Mouse (Mus musculus) gastrocnemius, postnatal 25 days (tissue): ENCODE data around the gene Wdr63. TPM values are rescaled to one million over a fixed set of nuclear protein-coding genes. Genes with fewer than 3 reads are reported as not detected.

Source experiments
- DNase-seq: peaks from one replicate; pipeline ENCODE4 v3.0.0; 2022
- total RNA-seq, 2 experiments: library from RNA; stranded (reverse); gene quantifications; 1 replicate in 1 of 2; 2 replicates in 1 of 2; pipeline ENCODE4 v1.2.3; 2021

The Wdr63 gene
- total RNA-seq, 2 experiments from 2014 or later: not detected

- no peak for DNase-seq
Measured at GRCm38 (mm10) chr3:146122125-146122420, 14.1 kb upstream of the Wdr63 start.

- DNase-seq: no peak
Measured at GRCm38 (mm10) chr3:146121310-146122124, 13.6 kb upstream of the Wdr63 start.

- no peak for DNase-seq
Measured at GRCm38 (mm10) chr3:146117997-146118457, 10.1 kb upstream of the Wdr63 start.

GRCm38 (mm10) chr3:146117258-146117996, 9.5 kb upstream of the Wdr63 start, which contains the start of gene Mcoln3:
Gene Mcoln3, plus strand, starts transcription at chr3:146117450.
- DNase-seq: no peak

GRCm38 (mm10) chr3:146110916-146111315, 3.0 kb upstream of the Wdr63 start:
- no peak for DNase-seq

- no peak for DNase-seq
Measured at GRCm38 (mm10) chr3:146110358-146110757, 2.4 kb upstream of the Wdr63 start.

GRCm38 (mm10) chr3:146108945-146109344, 1.0 kb upstream of the Wdr63 start:
- no peak for DNase-seq

- DNase-seq: no peak
Measured at GRCm38 (mm10) chr3:146107116-146107849, 647 bp downstream of the Wdr63 start.

- DNase-seq: no peak
Measured at GRCm38 (mm10) chr3:146102049-146102448, 5.9 kb downstream of the Wdr63 start.

- DNase-seq: no peak
Measured at GRCm38 (mm10) chr3:146099925-146100324, 8.0 kb downstream of the Wdr63 start.

- no peak for DNase-seq
Measured at GRCm38 (mm10) chr3:146097861-146098260, 10.1 kb downstream of the Wdr63 start.

- no peak for DNase-seq
Measured at GRCm38 (mm10) chr3:146096986-146097385, 10.9 kb downstream of the Wdr63 start.

GRCm38 (mm10) chr3:146095066-146095465, 12.9 kb downstream of the Wdr63 start:
- DNase-seq: no peak

- no peak for DNase-seq
Measured at GRCm38 (mm10) chr3:146090988-146091657, 16.8 kb downstream of the Wdr63 start.

- DNase-seq: no peak
Measured at GRCm38 (mm10) chr3:146080241-146080640, 27.7 kb downstream of the Wdr63 start.

GRCm38 (mm10) chr3:146072780-146073179, 35.1 kb downstream of the Wdr63 start:
- DNase-seq: no peak

GRCm38 (mm10) chr3:146069276-146069675, 38.7 kb downstream of the Wdr63 start:
- DNase-seq: no peak

GRCm38 (mm10) chr3:146063146-146063545, 44.8 kb downstream of the Wdr63 start:
- DNase-seq: no peak

GRCm38 (mm10) chr3:146059356-146059926, 48.5 kb downstream of the Wdr63 start:
- DNase-seq: no peak

GRCm38 (mm10) chr3:146058263-146058662, 49.7 kb downstream of the Wdr63 start:
- DNase-seq: no peak

GRCm38 (mm10) chr3:146057131-146057530, 50.8 kb downstream of the Wdr63 start:
- no peak for DNase-seq

GRCm38 (mm10) chr3:146053873-146054272, 54.1 kb downstream of the Wdr63 start:
- DNase-seq: no peak
